Mouse (Mus musculus) R1 (cell line): ENCODE measurements around the gene Gm28168.
"Not testable (repeated sequence)": the region's sequence is repeated elsewhere in the genome, so short reads cannot be mapped to it uniquely, and the experiment has no call there.

Source experiments
- DNase-seq: peaks from one replicate; pipeline ENCODE4 v3.0.0-alpha.2; 2018; ENCODE audit warnings: low read depth, low spot score

The Gm28168 gene

GRCm38 (mm10) chr1:117927715-117928114 is at the start of gene Gm28168:
Gene Gm28168, plus strand, starts transcription at chr1:117928015.
- not testable (repeated sequence) for DNase-seq

DNA sequence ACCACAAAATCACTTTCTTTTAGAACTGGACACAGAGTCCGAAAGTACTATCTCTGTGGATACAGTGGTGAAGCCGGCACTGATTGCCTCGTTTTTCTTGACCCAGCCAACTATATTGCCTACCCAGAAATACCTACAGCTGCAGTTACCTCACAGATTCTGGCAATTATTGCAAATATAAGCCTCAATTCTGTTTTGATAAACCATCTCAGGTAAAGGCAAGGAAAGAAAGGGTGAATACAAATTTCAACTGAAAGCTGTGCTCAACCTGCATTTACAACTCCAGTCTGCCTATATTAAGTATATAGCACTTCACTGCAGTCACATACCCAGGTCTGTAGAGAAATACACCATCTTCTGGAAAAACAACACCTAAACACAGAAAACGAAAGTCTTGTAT is 37.8 kb downstream of the Gm28168 start, which contains the start of gene Gm7145:
Gene Gm7145 (plus strand): TSS at position 301 of the 400 bp plus-strand sequence.
- DNase-seq: no peak
